Mouse (Mus musculus) kidney, embryonic 16.5 days (tissue): ENCODE measurements around the gene Ptk7. TPM values are rescaled to one million over a fixed set of nuclear protein-coding genes. Genes with fewer than 3 reads are reported as not detected.
A peak's percentile ranks its signal among the peaks of the same experiment; 100 is the strongest.

Experiments used
- ATAC-seq: fragments of 200-750 bp; cut with Nextera tagmentation; 2 replicates; pipeline ENCODE4 v1.8.0; 2017; ENCODE audit warnings: moderate TSS enrichment; ENCODE audit not compliant: low FRiP score, low TSS enrichment
- H3K27ac ChIP-seq: fragments of 300-500 bp; sonication (generic); 2 replicates; pipeline ENCODE4 v1.5.1; 2014; ENCODE audit warnings: low read length
- H3K27me3 ChIP-seq: fragments of 300-500 bp; sonication (generic); 2 replicates; pipeline ENCODE4 v1.6.1; 2014; ENCODE audit warnings: low read length, control low read depth, mixed read lengths; ENCODE audit not compliant: insufficient read depth
- H3K36me3 ChIP-seq: fragments of 300-500 bp; sonication (generic); 2 replicates; pipeline ENCODE4 v1.6.1; 2014; ENCODE audit warnings: low read length, control low read depth, mixed read lengths; ENCODE audit not compliant: insufficient read depth
- H3K4me1 ChIP-seq: fragments of 300-500 bp; sonication (generic); 2 replicates; pipeline ENCODE4 v1.6.1; 2014; ENCODE audit warnings: low read length, control low read depth, mixed read lengths; ENCODE audit not compliant: insufficient read depth
- H3K4me2 ChIP-seq: fragments of 300-500 bp; sonication (generic); replicated peaks from 2 replicates; pipeline ENCODE4 v1.6.1; 2014; ENCODE audit warnings: low read depth, low read length
- H3K4me3 ChIP-seq: fragments of 300-500 bp; sonication (generic); 2 replicates; pipeline ENCODE4 v1.5.1; 2014; ENCODE audit warnings: mild to moderate bottlenecking, low read length
- H3K9ac ChIP-seq: fragments of 300-500 bp; sonication (generic); replicated peaks from 2 replicates; pipeline ENCODE4 v1.6.1; 2014; ENCODE audit warnings: low read length
- H3K9me3 ChIP-seq: fragments of 300-500 bp; sonication (generic); 2 replicates; pipeline ENCODE4 v1.6.1; 2016; ENCODE audit warnings: low read length, control low read depth
- WGBS: fragments of 180-500 bp; shearing (Covaris S2); extraction: QIAGEN DNeasy Blood & Tissue Kit; methylation state at CpG from one replicate; pipeline ENCODE4 v1.1.7; 2014; 5-methylcytosine and 5-hydroxymethylcytosine counted together
- polyA plus RNA-seq: library from polyadenylated mRNA; unstranded; fragments of >200 nt; fragmentation: Nextera tagmentation; extraction: Ambion mirVana; gene quantifications from 2 replicates; pipeline ENCODE4 v1.2.1, GENCODE M21; 2015

The Ptk7 gene
- polyA plus RNA-seq, 1 experiment from 2014 or later = 157 TPM

DNA sequence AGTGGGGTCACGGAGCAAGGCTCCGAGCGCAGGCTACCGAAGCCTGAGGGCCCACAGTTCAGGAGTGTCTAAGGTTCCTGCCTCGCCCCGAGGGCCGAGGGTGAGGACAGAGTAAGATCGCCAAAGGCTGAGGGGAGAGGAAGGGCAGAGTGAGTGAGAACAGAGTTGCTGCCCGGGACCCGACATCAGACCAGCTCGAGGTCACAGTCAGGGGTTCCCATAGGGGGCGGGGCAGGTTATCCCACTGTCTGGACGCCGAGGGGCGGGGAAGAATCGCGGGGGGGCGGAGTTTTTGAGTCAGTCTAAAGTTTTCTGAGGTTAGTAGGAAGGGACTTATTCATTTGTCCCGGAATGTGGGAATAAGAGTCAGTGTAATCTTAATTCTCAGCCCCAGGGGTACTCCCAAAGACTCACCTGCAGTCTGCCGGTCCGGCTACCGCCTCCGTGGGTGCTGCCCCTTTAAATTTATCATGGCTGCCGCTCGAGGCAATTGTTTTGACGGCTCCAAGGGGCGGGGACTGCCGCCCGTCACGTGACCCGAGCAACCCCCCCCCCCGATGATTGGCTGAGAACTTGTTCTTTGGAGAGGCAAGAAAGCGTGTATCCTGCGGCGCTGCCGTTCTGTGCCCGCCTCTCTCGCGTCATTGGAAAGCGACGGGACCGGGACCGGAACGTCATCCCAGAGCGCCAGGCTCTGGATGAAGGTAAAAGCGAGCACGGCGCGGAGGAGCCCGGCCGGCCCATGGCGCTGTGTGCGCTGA is 16.4 kb upstream of the Ptk7 start, which contains the start of the genes Klc4 and Mrpl2:
Klc4 (minus strand) TSS at position 462 of the 761 bp plus-strand sequence.
Mrpl2 (plus strand) TSS at position 669 of the 761 bp plus-strand sequence.
- under 1% methylated on average over 53 of the region's 53 CpGs for WGBS
- H3K9me3 ChIP-seq = no peaks in the 10 kb centered on the region
- H3K27ac ChIP-seq = peak within 1 kb of the TSS; percentile 88
- H3K9ac ChIP-seq = peak within 1 kb of the TSS; percentile 89
- peak; percentile 57 for ATAC-seq
- peaks cover 19% of the 10 kb centered on the region; the same call in 1 of the 2 replicates for H3K36me3 ChIP-seq
- peaks cover 31% of the 10 kb centered on the region for H3K4me1 ChIP-seq
- H3K27me3 ChIP-seq = no peaks in the 10 kb centered on the region
- H3K4me3 ChIP-seq = peak within 1 kb of the TSS; percentile 96
- H3K4me2 ChIP-seq = peak within 1 kb of the TSS; percentile 98

DNA sequence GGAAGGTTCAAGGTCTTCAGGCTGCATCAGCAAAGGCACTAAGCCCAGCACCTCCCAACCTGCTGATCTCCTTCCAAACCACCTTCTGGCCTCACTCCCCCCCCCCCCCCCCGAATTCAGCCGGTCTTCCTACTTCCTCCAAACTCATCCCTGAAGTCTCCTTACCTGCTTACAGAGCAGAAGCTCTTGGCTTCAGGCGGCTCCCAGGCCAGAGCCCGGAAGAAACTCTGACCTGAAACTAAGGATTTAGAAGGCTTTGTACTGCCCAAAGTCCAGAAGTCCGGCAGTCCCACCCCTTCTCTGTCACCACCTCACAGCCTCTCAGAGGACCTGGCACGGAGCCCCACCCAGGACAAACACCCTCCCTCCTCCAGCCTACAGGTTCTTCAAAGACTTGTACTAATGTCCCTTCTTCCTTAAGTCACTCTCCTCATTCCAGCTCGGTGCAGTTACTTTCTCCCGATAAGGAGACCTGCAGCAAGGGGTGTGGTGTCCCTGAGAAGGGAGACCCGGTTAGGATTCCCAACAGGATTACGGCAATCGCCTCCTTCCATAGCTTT is 15.7 kb upstream of the Ptk7 start:
- H3K9ac ChIP-seq = peak overlapping the region; percentile 83
- H3K4me1 ChIP-seq = peaks cover 30% of the 10 kb centered on the region
- H3K4me3 ChIP-seq = peak overlapping the region; percentile 96
- peak overlapping the region; percentile 81 for H3K27ac ChIP-seq
- 9% methylated on average over 11 of the region's 11 CpGs for WGBS
- peaks cover 19% of the 10 kb centered on the region; the same call in 1 of the 2 replicates for H3K36me3 ChIP-seq
- no peaks in the 10 kb centered on the region for H3K27me3 ChIP-seq
- H3K4me2 ChIP-seq = peak overlapping the region; percentile 98
- H3K9me3 ChIP-seq = no peaks in the 10 kb centered on the region
- peak; percentile 35 for ATAC-seq

DNA sequence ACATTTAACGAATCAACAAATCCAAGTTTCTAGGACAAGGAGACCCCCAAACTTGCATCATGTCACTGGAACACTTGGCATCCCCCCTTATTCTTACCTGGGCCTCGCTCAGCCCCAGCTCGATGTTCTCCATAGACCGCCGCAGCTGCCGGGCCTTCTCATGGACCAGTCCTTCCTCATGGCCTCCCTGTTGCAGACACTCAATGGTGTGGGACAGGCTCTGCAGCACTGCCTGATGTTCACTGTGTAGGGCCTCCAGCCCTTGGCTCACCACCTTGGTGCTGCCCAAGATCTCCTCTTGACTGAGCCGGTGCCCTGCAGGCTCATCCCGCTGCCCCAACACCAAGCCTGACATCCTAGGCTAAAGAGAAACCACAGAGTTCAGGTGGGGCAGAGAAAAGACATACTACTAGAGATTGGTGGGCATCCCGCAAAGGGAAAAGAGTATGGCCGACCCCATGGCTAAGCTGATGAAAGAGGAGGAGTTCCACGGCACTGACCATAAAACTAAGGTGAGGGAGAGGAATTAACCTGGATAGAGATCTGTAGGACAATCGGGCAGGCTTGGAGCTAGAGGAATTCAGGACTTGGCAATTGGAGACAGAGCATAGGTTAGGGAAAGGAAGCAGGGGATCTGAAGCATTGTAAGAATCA is 15.0 kb upstream of the Ptk7 start:
- Histone ChIP-seq H3K36me3 (peaks cover 19% of the 10 kb centered on the region; the same call in 1 of the 2 replicates), H3K27me3 (no peaks in the 10 kb centered on the region), H3K4me2 (peak overlapping the region; percentile 98), H3K27ac (peak overlapping the region; percentile 81), H3K4me3 (peak overlapping the region; percentile 96), H3K4me1 (peaks cover 28% of the 10 kb centered on the region), H3K9me3 (no peaks in the 10 kb centered on the region), H3K9ac (peak overlapping the region; percentile 83)
- 79% methylated on average over 12 of the region's 12 CpGs for WGBS
- no peak for ATAC-seq

DNA sequence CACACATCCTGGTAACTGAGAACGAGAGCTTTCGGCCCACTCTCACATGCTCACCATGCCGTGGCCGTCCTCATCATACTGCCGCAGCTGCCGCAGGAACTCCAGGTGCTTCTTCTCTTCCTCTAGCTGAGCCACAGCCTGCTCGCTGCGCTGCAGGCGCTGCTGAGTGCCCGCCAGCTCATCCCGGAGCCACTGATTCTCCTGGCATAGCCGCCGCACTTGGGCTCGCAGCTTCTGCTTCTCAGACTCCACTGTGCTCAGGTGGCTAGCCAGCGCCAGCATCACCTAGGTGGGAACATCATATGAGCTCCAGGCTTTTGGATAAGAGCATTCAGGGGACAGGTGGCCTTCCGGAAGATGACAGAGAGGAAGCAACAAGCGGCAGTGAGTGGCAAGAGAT is 12.8 kb upstream of the Ptk7 start:
- ATAC-seq = no peak
- no peaks in the 10 kb centered on the region for H3K27me3 ChIP-seq
- no peak overlapping the region for H3K4me2 ChIP-seq
- H3K9ac ChIP-seq = no peak overlapping the region
- H3K36me3 ChIP-seq = peaks cover 7% of the 10 kb centered on the region; the same call in 1 of the 2 replicates
- peaks cover 29% of the 10 kb centered on the region for H3K4me1 ChIP-seq
- no peak overlapping the region for H3K4me3 ChIP-seq
- no peaks in the 10 kb centered on the region for H3K9me3 ChIP-seq
- no peak overlapping the region for H3K27ac ChIP-seq
- WGBS = 87% methylated on average over 17 of the region's 17 CpGs

DNA sequence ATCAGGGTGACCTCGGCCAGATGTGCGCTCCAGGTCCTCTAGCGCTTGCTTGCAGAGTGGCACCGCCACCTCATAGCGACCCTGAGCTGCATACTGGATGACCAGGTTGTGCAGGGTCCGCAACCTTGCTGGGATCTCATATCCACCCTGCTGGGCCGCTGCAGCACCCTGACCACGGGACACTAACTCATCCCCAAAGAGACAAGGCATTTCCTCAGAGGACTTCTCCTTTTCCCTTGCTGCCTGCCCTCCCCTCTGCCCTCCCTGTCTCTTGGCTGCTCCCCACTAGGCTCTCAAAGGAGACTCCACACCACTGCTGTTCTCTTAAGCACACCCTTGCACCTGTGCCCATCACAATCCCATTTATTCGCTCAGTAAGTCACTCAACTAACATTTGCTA is 10.6 kb upstream of the Ptk7 start:
- Histone ChIP-seq H3K27me3 (no peaks in the 10 kb centered on the region), H3K4me1 (peaks cover 22% of the 10 kb centered on the region), H3K4me3 (no peak overlapping the region), H3K9ac (no peak overlapping the region), H3K27ac (peak overlapping the region; percentile 43; the same call in 1 of the 2 replicates), H3K4me2 (no peak overlapping the region), H3K9me3 (no peaks in the 10 kb centered on the region), H3K36me3 (peaks cover 16% of the 10 kb centered on the region; the same call in 1 of the 2 replicates)
- no peak for ATAC-seq
- 60% methylated on average over 9 of the region's 9 CpGs for WGBS

DNA sequence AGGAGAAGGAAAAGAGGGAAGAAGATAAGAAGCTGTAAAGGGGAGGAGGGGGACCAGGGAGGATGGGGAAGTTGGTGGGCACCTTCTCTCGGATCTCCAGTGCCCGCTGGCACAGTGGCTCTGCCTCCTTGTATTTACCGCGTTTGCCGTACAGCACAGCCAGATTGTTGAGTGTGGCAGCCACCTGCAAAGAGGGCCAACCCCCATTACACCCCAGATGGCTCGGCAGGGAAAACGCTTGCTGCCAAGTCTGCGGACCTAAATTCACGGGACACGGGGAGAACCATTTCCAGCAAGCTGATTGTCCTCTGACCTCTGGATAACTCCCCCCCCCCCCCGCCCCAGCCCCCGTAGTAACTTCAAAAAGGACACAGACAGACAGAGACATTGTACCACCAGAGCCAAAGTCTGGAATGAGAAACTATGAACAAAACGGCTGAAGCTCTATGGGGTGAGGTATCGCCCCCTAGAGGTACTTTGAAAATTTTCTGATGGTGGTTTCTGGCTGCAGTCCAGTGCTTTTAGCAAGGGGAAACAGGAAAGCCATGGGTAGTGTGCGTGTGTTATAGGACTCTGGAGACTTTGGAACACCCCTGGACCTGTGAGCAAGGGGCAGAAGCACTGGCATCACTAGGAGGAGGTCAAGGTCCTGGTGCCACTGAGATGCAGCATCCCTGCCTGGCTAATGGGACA is 7.7 kb upstream of the Ptk7 start:
- H3K9me3 ChIP-seq = no peaks in the 10 kb centered on the region
- WGBS = 17% methylated on average over 15 of the region's 15 CpGs
- 0 out of 2 replicates have a peak overlapping the region, but pooled peaks have one; percentile 8 for H3K27ac ChIP-seq
- peaks cover 21% of the 10 kb centered on the region; the same call in 1 of the 2 replicates for H3K36me3 ChIP-seq
- no peak overlapping the region for H3K4me3 ChIP-seq
- peak overlapping the region; percentile 40 for H3K4me2 ChIP-seq
- peak overlapping the region; percentile 51 for H3K9ac ChIP-seq
- no peaks in the 10 kb centered on the region for H3K27me3 ChIP-seq
- peaks cover 13% of the 10 kb centered on the region for H3K4me1 ChIP-seq
- no peak for ATAC-seq

DNA sequence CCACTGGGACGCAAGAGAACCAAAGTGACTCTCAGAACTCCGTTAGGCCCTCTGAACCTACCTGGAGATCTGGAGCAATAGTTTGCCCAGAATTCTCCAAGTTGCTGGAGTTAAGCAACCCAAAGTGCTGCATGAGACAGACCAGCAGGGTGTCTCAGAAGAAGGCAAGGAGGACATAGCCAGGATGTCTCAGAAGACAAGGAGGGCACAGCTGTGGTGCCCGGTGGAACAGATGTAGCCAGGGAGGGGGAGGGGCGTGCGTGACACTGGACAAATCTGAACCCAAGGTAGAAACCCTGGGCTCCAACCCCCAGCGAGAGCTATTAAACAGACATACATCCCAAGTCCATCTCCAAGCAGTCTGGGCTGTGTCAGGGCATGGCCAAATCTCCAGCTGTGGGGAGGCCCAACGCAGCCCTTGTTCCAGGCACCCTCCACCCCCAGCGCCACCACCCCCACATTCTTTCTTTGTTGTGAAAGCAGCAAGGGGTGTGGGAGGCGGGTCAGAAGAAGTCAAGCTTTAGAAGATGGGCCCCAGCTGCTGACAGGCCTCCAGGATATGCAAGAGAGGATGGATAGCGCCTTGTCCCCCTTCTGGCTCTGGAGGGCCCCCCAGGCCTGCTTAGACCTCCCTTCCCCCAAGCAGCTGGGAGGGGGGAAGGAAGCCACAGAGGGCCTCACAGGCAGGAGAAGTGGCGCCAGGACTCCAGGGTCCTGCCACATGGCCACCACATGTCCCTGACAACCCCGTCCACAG is 559 bp upstream of the Ptk7 start:
- peak overlapping the region; percentile 82 for H3K4me3 ChIP-seq
- no peaks in the 10 kb centered on the region for H3K9me3 ChIP-seq
- peaks cover 56% of the 10 kb centered on the region for H3K4me1 ChIP-seq
- peak overlapping the region; percentile 99 for H3K27ac ChIP-seq
- 8% methylated on average over 12 of the region's 12 CpGs for WGBS
- ATAC-seq = peak; percentile 92
- no peaks in the 10 kb centered on the region for H3K27me3 ChIP-seq
- peak overlapping the region; percentile 71 for H3K4me2 ChIP-seq
- peak overlapping the region; percentile 94 for H3K9ac ChIP-seq
- H3K36me3 ChIP-seq = peaks cover 11% of the 10 kb centered on the region; the same call in 1 of the 2 replicates

DNA sequence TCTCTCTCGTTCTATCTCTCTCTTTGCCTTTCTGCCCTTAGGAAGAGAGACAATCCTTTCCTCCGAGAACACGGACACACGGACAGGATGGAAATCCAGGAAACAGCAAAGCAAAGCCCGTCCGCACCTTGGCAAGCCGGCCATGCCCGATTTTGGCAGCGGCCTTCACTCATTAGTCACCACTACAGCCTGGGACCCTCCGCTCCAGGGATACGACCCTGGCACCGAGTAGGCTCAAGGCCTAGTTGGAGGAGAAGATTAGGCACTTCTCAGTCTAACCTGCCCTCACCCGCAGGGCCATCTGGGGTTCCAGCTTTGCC is 873 bp downstream of the Ptk7 start:
- no peak for ATAC-seq
- H3K9ac ChIP-seq = peak overlapping the region; percentile 94
- peaks cover 10% of the 10 kb centered on the region; the same call in 1 of the 2 replicates for H3K36me3 ChIP-seq
- WGBS = 0% methylated on average over 13 of the region's 13 CpGs
- H3K27ac ChIP-seq = peak overlapping the region; percentile 99
- no peaks in the 10 kb centered on the region for H3K9me3 ChIP-seq
- H3K27me3 ChIP-seq = no peaks in the 10 kb centered on the region
- H3K4me1 ChIP-seq = peaks cover 70% of the 10 kb centered on the region
- peak overlapping the region; percentile 82 for H3K4me3 ChIP-seq
- H3K4me2 ChIP-seq = peak overlapping the region; percentile 71

DNA sequence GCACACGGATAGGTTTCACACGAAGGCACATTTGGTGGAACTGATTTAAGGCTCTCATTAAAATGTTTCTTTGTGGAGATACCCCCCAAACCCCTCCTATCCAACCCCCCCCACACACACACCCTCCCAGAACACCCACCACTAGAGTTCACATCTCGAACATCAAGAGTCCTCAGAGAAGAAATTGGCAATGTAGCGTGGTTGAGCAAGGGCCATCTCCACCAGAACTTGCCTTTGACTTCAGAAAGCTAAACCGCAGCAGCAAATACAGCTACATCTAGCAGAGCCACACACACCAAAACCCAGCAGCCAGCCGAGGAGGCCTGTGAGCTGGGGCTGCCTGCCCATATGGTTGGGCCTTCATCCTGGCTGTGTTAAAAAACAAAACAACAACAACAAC is 1.9 kb downstream of the Ptk7 start:
- Histone ChIP-seq H3K4me2 (peak overlapping the region; percentile 71), H3K9ac (peak overlapping the region; percentile 94), H3K4me1 (peaks cover 81% of the 10 kb centered on the region), H3K4me3 (peak overlapping the region; percentile 82), H3K27ac (peak overlapping the region; percentile 99), H3K27me3 (no peaks in the 10 kb centered on the region), H3K9me3 (no peaks in the 10 kb centered on the region), H3K36me3 (peaks cover 6% of the 10 kb centered on the region; the same call in 1 of the 2 replicates)
- ATAC-seq = no peak
- WGBS = 15% methylated on average over 6 of the region's 6 CpGs
